Mouse (Mus musculus) lung, postnatal 0 days (tissue): Measurements from ENCODE around the gene Dlg4. TPM values are rescaled to one million over a fixed set of nuclear protein-coding genes. Genes with fewer than 3 reads are reported as not detected.
A peak's percentile ranks its signal among the peaks of the same experiment; 100 is the strongest.

Source experiments
- ATAC-seq: fragments of 200-750 bp; cut with Nextera tagmentation; 2 replicates; pipeline ENCODE4 v1.8.0; 2017; ENCODE audit warnings: moderate library complexity
- DNase-seq: peaks from one replicate; pipeline ENCODE4 v3.0.0-alpha.2; 2016; ENCODE audit warnings: low spot score
- H3K27ac ChIP-seq: fragments of 300-500 bp; sonication (generic); 2 replicates; pipeline ENCODE4 v1.5.1; 2014; ENCODE audit warnings: antibody characterized with exemption, mild to moderate bottlenecking, low read length, mixed read lengths
- H3K27me3 ChIP-seq: fragments of 300-500 bp; sonication (generic); replicated peaks from 2 replicates; pipeline ENCODE4 v1.6.1; 2014; ENCODE audit warnings: low read length, mixed read lengths; ENCODE audit not compliant: insufficient read depth
- H3K36me3 ChIP-seq: fragments of 300-500 bp; sonication (generic); 2 replicates; pipeline ENCODE4 v1.6.1; 2014; ENCODE audit warnings: low read length, mixed read lengths; ENCODE audit not compliant: insufficient read depth
- H3K4me1 ChIP-seq: fragments of 300-500 bp; sonication (generic); 2 replicates; pipeline ENCODE4 v1.6.1; 2014; ENCODE audit warnings: antibody characterized with exemption, low read depth, low read length, mixed read lengths; ENCODE audit not compliant: insufficient read depth
- H3K4me2 ChIP-seq: fragments of 300-500 bp; sonication (generic); replicated peaks from 2 replicates; pipeline ENCODE4 v1.6.1; 2014; ENCODE audit warnings: low read depth, mild to moderate bottlenecking, low read length, moderate library complexity, mixed read lengths
- H3K4me3 ChIP-seq: fragments of 300-500 bp; sonication (generic); 2 replicates; pipeline ENCODE4 v1.5.1; 2014; ENCODE audit warnings: low read depth, low read length
- H3K9ac ChIP-seq: fragments of 300-500 bp; sonication (generic); replicated peaks from 2 replicates; pipeline ENCODE4 v1.6.1; 2014; ENCODE audit warnings: low read depth, mild to moderate bottlenecking
- H3K9me3 ChIP-seq: fragments of 300-500 bp; sonication (generic); 2 replicates; pipeline ENCODE4 v1.6.1; 2016; ENCODE audit warnings: low read length, mixed read lengths
- CTCF ChIP-seq: IDR thresholded peaks from 2 replicates; pipeline ENCODE4 v1.5.1; 2016; ENCODE audit warnings: antibody characterized with exemption, mild to moderate bottlenecking
- EP300 ChIP-seq: IDR thresholded peaks from 2 replicates; pipeline ENCODE4 v1.6.1; 2016; ENCODE audit warnings: antibody characterized with exemption, mild to moderate bottlenecking, control low read depth
- WGBS: fragments of 180-500 bp; shearing (Covaris S2); extraction: QIAGEN DNeasy Blood & Tissue Kit; methylation state at CpG from one replicate; pipeline ENCODE4 v1.1.7; 2014; 5-methylcytosine and 5-hydroxymethylcytosine counted together
- polyA plus RNA-seq: library from polyadenylated mRNA; unstranded; fragments of >200 nt; fragmentation: Nextera tagmentation; extraction: Ambion mirVana; gene quantifications from 2 replicates; pipeline ENCODE4 v1.2.1, GENCODE M21; 2015

Gene Dlg4
- polyA plus RNA-seq, 1 experiment from 2014 or later = 2.0 TPM

GRCm38 (mm10) chr11:69984431-69984830 lies 32.3 kb upstream of the Dlg4 start:
- 87% methylated on average over 8 of the region's 8 CpGs for WGBS
- no peaks in the 10 kb centered on the region for H3K27me3 ChIP-seq
- no peak overlapping the region for H3K9ac ChIP-seq
- ATAC-seq = no peak
- no peak overlapping the region for H3K4me2 ChIP-seq
- peaks cover 13% of the 10 kb centered on the region; the same call in 1 of the 2 replicates for H3K36me3 ChIP-seq
- TF ChIP-seq CTCF (no peak), EP300 (no peak)
- H3K4me1 ChIP-seq = peaks cover 18% of the 10 kb centered on the region; the same call in 1 of the 2 replicates
- no peak overlapping the region for H3K4me3 ChIP-seq
- no peak for DNase-seq
- no peaks in the 10 kb centered on the region for H3K9me3 ChIP-seq
- no peak overlapping the region for H3K27ac ChIP-seq

- H3K4me2 ChIP-seq = no peak overlapping the region
- TF ChIP-seq CTCF (no peak), EP300 (no peak)
- no peak overlapping the region for H3K4me3 ChIP-seq
- no peaks in the 10 kb centered on the region for H3K27me3 ChIP-seq
- H3K36me3 ChIP-seq = peaks cover 14% of the 10 kb centered on the region; the same call in 1 of the 2 replicates
- no peak overlapping the region for H3K9ac ChIP-seq
- DNase-seq (peak; percentile 13), ATAC-seq (no peak)
- 84% methylated on average over 8 of the region's 8 CpGs for WGBS
- H3K4me1 ChIP-seq = peaks cover 9% of the 10 kb centered on the region; the same call in 1 of the 2 replicates
- no peaks in the 10 kb centered on the region for H3K9me3 ChIP-seq
- H3K27ac ChIP-seq = peak overlapping the region; percentile 87
Measured at GRCm38 (mm10) chr11:69989949-69990348, 26.8 kb upstream of the Dlg4 start.

- peaks cover 9% of the 10 kb centered on the region; the same call in 1 of the 2 replicates for H3K36me3 ChIP-seq
Measured at GRCm38 (mm10) chr11:69990850-69991691, 25.7 kb upstream of the Dlg4 start, which contains the start of gene Gabarap. Gene Gabarap (plus strand): TSS chr11:69991143.

GRCm38 (mm10) chr11:69991711-69992110 lies 25.0 kb upstream of the Dlg4 start:
- H3K27me3 ChIP-seq = no peaks in the 10 kb centered on the region
- peak overlapping the region; percentile 66 for H3K4me3 ChIP-seq
- H3K27ac ChIP-seq = peak overlapping the region; percentile 87
- peak overlapping the region; percentile 57 for H3K4me2 ChIP-seq
- ATAC-seq (no peak), DNase-seq (no peak)
- H3K36me3 ChIP-seq = peaks cover 9% of the 10 kb centered on the region; the same call in 1 of the 2 replicates
- H3K9ac ChIP-seq = peak overlapping the region; percentile 92
- under 1% methylated on average over 15 of the region's 15 CpGs for WGBS
- H3K4me1 ChIP-seq = peaks cover 9% of the 10 kb centered on the region; the same call in 1 of the 2 replicates
- TF ChIP-seq EP300 = no peak
- H3K9me3 ChIP-seq = no peaks in the 10 kb centered on the region

More at GRCm38 (mm10) chr11:69990850-69991691, 25.7 kb upstream of the Dlg4 start, which contains the start of gene Gabarap:
- Histone ChIP-seq H3K4me2 (peak within 1 kb of the TSS; percentile 57), H3K27ac (peak within 1 kb of the TSS; percentile 87), H3K27me3 (no peaks in the 10 kb centered on the region), H3K9ac (peak within 1 kb of the TSS; percentile 92), H3K9me3 (no peaks in the 10 kb centered on the region), H3K4me1 (peaks cover 9% of the 10 kb centered on the region; the same call in 1 of the 2 replicates), H3K4me3 (peak within 1 kb of the TSS; percentile 66)
- peak; percentile 78 for ATAC-seq
- WGBS = 0% methylated on average over 40 of the region's 40 CpGs
- TF ChIP-seq EP300 = peak; percentile 87
- peak; percentile 8; the same call in 1 of the 2 replicates for TF ChIP-seq CTCF
- peak; percentile 99 for DNase-seq

- TF ChIP-seq EP300 = no peak
- TF ChIP-seq CTCF = no peak
- peaks cover 9% of the 10 kb centered on the region; the same call in 1 of the 2 replicates for H3K4me1 ChIP-seq
- peak overlapping the region; percentile 66 for H3K4me3 ChIP-seq
- no peaks in the 10 kb centered on the region for H3K9me3 ChIP-seq
- peak overlapping the region; percentile 19; the same call in 1 of the 2 replicates for H3K9ac ChIP-seq
- 73% methylated on average over 10 of the region's 10 CpGs for WGBS
- DNase-seq (peak; percentile 27), ATAC-seq (no peak)
- no peaks in the 10 kb centered on the region for H3K27me3 ChIP-seq
- H3K4me2 ChIP-seq = peak overlapping the region; percentile 57
- peaks cover 9% of the 10 kb centered on the region; the same call in 1 of the 2 replicates for H3K36me3 ChIP-seq
- H3K27ac ChIP-seq = no peak overlapping the region
Measured at GRCm38 (mm10) chr11:69992396-69992795, 24.3 kb upstream of the Dlg4 start.

- Histone ChIP-seq H3K4me3 (0 out of 2 replicates have a peak overlapping the region, but pooled peaks have one; percentile 66), H3K36me3 (peaks cover 9% of the 10 kb centered on the region; the same call in 1 of the 2 replicates)
- 77% methylated on average over 3 of the region's 3 CpGs for WGBS
Measured at GRCm38 (mm10) chr11:69992932-69993331, 23.8 kb upstream of the Dlg4 start.

More at GRCm38 (mm10) chr11:69992932-69993331, 23.8 kb upstream of the Dlg4 start:
- H3K27ac ChIP-seq = no peak overlapping the region
- H3K4me2 ChIP-seq = peak overlapping the region; percentile 57
- peak overlapping the region; percentile 19; the same call in 1 of the 2 replicates for H3K9ac ChIP-seq
- TF ChIP-seq CTCF (no peak), EP300 (no peak)
- DNase-seq = peak; percentile 64
- no peaks in the 10 kb centered on the region for H3K27me3 ChIP-seq
- no peak for ATAC-seq
- H3K9me3 ChIP-seq = no peaks in the 10 kb centered on the region
- H3K4me1 ChIP-seq = peaks cover 9% of the 10 kb centered on the region; the same call in 1 of the 2 replicates
